27 mouse cellular contexts compared by ENCODE assay signal in the genomic region with DNA sequence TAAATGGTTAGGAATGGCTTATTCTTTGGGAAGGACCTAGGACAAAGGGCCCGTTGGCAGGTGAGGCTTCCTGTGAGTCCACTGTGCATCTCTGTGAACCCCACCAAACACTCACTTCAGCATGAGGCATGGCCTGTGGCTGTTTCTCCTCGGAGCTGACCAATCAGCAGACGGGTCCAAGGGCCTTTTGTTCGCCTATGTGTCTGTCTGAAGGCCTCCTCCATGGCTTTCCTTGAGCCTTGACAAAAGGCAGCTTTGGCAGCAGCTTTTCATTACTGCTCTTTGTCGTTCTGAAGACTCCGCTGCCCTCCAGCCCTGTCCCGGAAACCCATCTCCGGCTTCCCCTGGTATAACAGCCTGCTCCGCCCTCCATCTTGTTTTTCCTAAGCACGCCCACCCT. TPM values are rescaled to one million over a fixed set of nuclear protein-coding genes. Genes with fewer than 3 reads are reported as not detected.
DNase-seq lines count a peak whose midpoint lies in the region; ATAC-seq and TF ChIP-seq lines count a peak whose summit lies in the region.
"Had no signal": no experiment of that assay in that cellular context is flagged by ENCODE, and none has a peak within 500 bp of the region (broad histone marks: within the 10 kb centered on the region; RNA-seq: fewer than 3 reads in every experiment).

No protein-coding gene starts in this region.

- no peaks in the 10 kb centered on the region for H3K79me2 ChIP-seq in heart, adult 2 months (replicated peaks; ENCODE audit: control insufficient read depth, insufficient read depth, low read length)

- H3K4me2 ChIP-seq in forebrain, embryonic 16.5 days (ENCODE audit: low read length) = no peak overlapping the region
- no peak overlapping the region for H3K4me2 ChIP-seq in heart, postnatal 0 days (ENCODE audit: low read depth, low read length)
- no peak overlapping the region for H3K4me2 ChIP-seq in midbrain, embryonic 13.5 days (replicated peaks)
- H3K4me2 ChIP-seq: embryonic facial prominence, embryonic 15.5 days; heart, embryonic 13.5 days had no signal

- TF ChIP-seq CTCF in heart, postnatal 0 days (IDR thresholded peaks at IDR 0.05; ENCODE audit: low read depth) = no peak
- TF ChIP-seq CTCF in heart, adult 2 months (IDR thresholded peaks at IDR 0.05) = no peak

- TF ChIP-seq EP300 in heart, postnatal 0 days (IDR thresholded peaks at IDR 0.05; ENCODE audit: low read depth) = no peak
- TF ChIP-seq EP300 in heart, adult 2 months (IDR thresholded peaks at IDR 0.05; ENCODE audit: insufficient read depth, low read depth, low read length) = no peak

- no peak for TF ChIP-seq POLR2A in heart, adult 2 months (IDR thresholded peaks at IDR 0.05; ENCODE audit: insufficient read depth, low read depth, low read length)

- no peak overlapping the region for H3K9ac ChIP-seq in forebrain, embryonic 16.5 days (replicated peaks; ENCODE audit: low read depth, low read length)
- H3K9ac ChIP-seq in heart, postnatal 0 days (replicated peaks; ENCODE audit: low read depth, low read length) = no peak overlapping the region
- H3K9ac ChIP-seq in midbrain, embryonic 13.5 days (replicated peaks) = no peak overlapping the region
- no peak overlapping the region for H3K9ac ChIP-seq in heart, adult 2 months (ENCODE audit: low read depth, low read length)
- H3K9ac ChIP-seq: embryonic facial prominence, embryonic 15.5 days; heart, embryonic 13.5 days had no signal

- H3K27me3 ChIP-seq in forebrain, embryonic 10.5 days (ENCODE audit: poor library complexity, severe bottlenecking) = no peaks in the 10 kb centered on the region
- H3K27me3 ChIP-seq in forebrain, embryonic 16.5 days (replicated peaks; ENCODE audit: control insufficient read depth, insufficient read depth, low read length) = no peaks in the 10 kb centered on the region
- H3K27me3 ChIP-seq in heart, postnatal 0 days (ENCODE audit: control insufficient read depth, insufficient read depth, low read length) = no peaks in the 10 kb centered on the region
- H3K27me3 ChIP-seq in midbrain, embryonic 10.5 days (ENCODE audit: low read depth, poor library complexity, severe bottlenecking) = no peaks in the 10 kb centered on the region
- H3K27me3 ChIP-seq in midbrain, embryonic 13.5 days = no peaks in the 10 kb centered on the region
- no peaks in the 10 kb centered on the region for H3K27me3 ChIP-seq in heart, adult 2 months (ENCODE audit: control insufficient read depth, insufficient read depth, low read length)
- H3K27me3 ChIP-seq: embryonic facial prominence, embryonic 15.5 days; heart, embryonic 13.5 days; Patski had no signal

- WGBS in forebrain, embryonic 10.5 days = 47% methylated on average over 10 of the region's 10 CpGs
- 43% methylated on average over 10 of the region's 10 CpGs for WGBS in forebrain, embryonic 16.5 days
- 85% methylated on average over 10 of the region's 10 CpGs for WGBS in heart, postnatal 0 days
- WGBS in midbrain, embryonic 10.5 days = 53% methylated on average over 10 of the region's 10 CpGs
- 40% methylated on average over 10 of the region's 10 CpGs for WGBS in midbrain, embryonic 13.5 days
- 84% methylated on average over 10 of the region's 10 CpGs for WGBS in heart, adult 2 months

- ATAC-seq in forebrain, embryonic 16.5 days = no peak
- no peak for ATAC-seq in heart, postnatal 0 days (ENCODE audit: insufficient read depth, low read depth)
- ATAC-seq in midbrain, embryonic 13.5 days = no peak
- ATAC-seq: CD4-positive, CD25-positive, alpha-beta regulatory T cell, adult 4 months; intestine, embryonic 16.5 days; Patski had no signal

- H3K27ac ChIP-seq in forebrain, embryonic 10.5 days = peak overlapping the region; percentile 62
- H3K27ac ChIP-seq in forebrain, embryonic 16.5 days (ENCODE audit: low read length) = no peak overlapping the region
- no peak overlapping the region for H3K27ac ChIP-seq in heart, postnatal 0 days (ENCODE audit: low read depth)
- H3K27ac ChIP-seq in midbrain, embryonic 10.5 days (replicated peaks) = peak overlapping the region; percentile 57
- no peak overlapping the region for H3K27ac ChIP-seq in midbrain, embryonic 13.5 days
- H3K27ac ChIP-seq in heart, adult 2 months = no peak overlapping the region
- H3K27ac ChIP-seq: embryonic facial prominence, embryonic 15.5 days; gastrocnemius, adult 2 months; heart, embryonic 13.5 days had no signal

- no peak overlapping the region for H3K4me3 ChIP-seq in forebrain, embryonic 10.5 days
- no peak overlapping the region for H3K4me3 ChIP-seq in forebrain, embryonic 16.5 days (replicated peaks; ENCODE audit: low read length)
- H3K4me3 ChIP-seq in heart, postnatal 0 days (ENCODE audit: low read depth, low read length) = no peak overlapping the region
- H3K4me3 ChIP-seq in midbrain, embryonic 10.5 days = no peak overlapping the region
- no peak overlapping the region for H3K4me3 ChIP-seq in midbrain, embryonic 13.5 days (replicated peaks)
- no peak overlapping the region for H3K4me3 ChIP-seq in heart, adult 2 months
- H3K4me3 ChIP-seq: embryonic facial prominence, embryonic 15.5 days; erythroblast, embryonic 14.5 days; gastrocnemius, adult 2 months; heart, embryonic 13.5 days had no signal

- H3K36me3 ChIP-seq in forebrain, embryonic 10.5 days (replicated peaks) = peaks cover 80% of the 10 kb centered on the region
- H3K36me3 ChIP-seq in forebrain, embryonic 16.5 days (ENCODE audit: control insufficient read depth, insufficient read depth) = peaks cover 5% of the 10 kb centered on the region; the same call in 1 of the 2 replicates
- H3K36me3 ChIP-seq in heart, postnatal 0 days (replicated peaks; ENCODE audit: control insufficient read depth, insufficient read depth, low read length) = no peaks in the 10 kb centered on the region
- H3K36me3 ChIP-seq in midbrain, embryonic 10.5 days = peaks cover 72% of the 10 kb centered on the region
- H3K36me3 ChIP-seq in midbrain, embryonic 13.5 days = peaks cover 8% of the 10 kb centered on the region
- no peaks in the 10 kb centered on the region for H3K36me3 ChIP-seq in heart, adult 2 months (ENCODE audit: control insufficient read depth, insufficient read depth, low read length)

- peaks cover 64% of the 10 kb centered on the region for H3K4me1 ChIP-seq in forebrain, embryonic 10.5 days
- peaks cover 13% of the 10 kb centered on the region for H3K4me1 ChIP-seq in forebrain, embryonic 16.5 days (replicated peaks; ENCODE audit: control insufficient read depth, insufficient read depth, low read length)
- H3K4me1 ChIP-seq in heart, postnatal 0 days (ENCODE audit: control insufficient read depth, insufficient read depth) = peaks cover 11% of the 10 kb centered on the region; the same call in 1 of the 2 replicates
- peaks cover 44% of the 10 kb centered on the region for H3K4me1 ChIP-seq in midbrain, embryonic 10.5 days
- peaks cover 20% of the 10 kb centered on the region for H3K4me1 ChIP-seq in midbrain, embryonic 13.5 days (replicated peaks)
- H3K4me1 ChIP-seq in heart, adult 2 months (ENCODE audit: control insufficient read depth, insufficient read depth, low read length) = no peaks in the 10 kb centered on the region

- intact Hi-C loops in heart, postnatal 36 days (cut with DNase I) = no loop called here
- intact Hi-C loops in heart, adult 2 months (cut with DNase I) = no loop called here

- DNase-seq in forebrain, embryonic 10.5 days (ENCODE audit: extremely low spot score, low spot score) = no peak
- DNase-seq in heart, postnatal 0 days (ENCODE audit: low spot score) = peak; percentile 3
- DNase-seq in heart, postnatal 36 days = no peak
- DNase-seq in midbrain, embryonic 10.5 days (ENCODE audit: low spot score) = peak; percentile 42
- DNase-seq in R1 (ENCODE audit: low read depth, low spot score) = peak; percentile 67
- DNase-seq in heart, adult 2 months = no peak
- DNase-seq: adrenal gland, postnatal 10 days; B cell, adult 2 months; cerebellum, adult 11 months; cerebellum, adult 8-10 months; cerebellum, postnatal 14 days; embryo, embryonic 11 days; gastrocnemius, adult 2 months; gastrocnemius, postnatal 25 days; heart, postnatal 10 days; kidney, adult 2 months had no signal

- H3K9me3 ChIP-seq in forebrain, embryonic 10.5 days = no peaks in the 10 kb centered on the region
- H3K9me3 ChIP-seq in forebrain, embryonic 16.5 days (ENCODE audit: control insufficient read depth, low read length) = no peaks in the 10 kb centered on the region
- H3K9me3 ChIP-seq in heart, postnatal 0 days (replicated peaks; ENCODE audit: control insufficient read depth, low read length) = no peaks in the 10 kb centered on the region
- no peaks in the 10 kb centered on the region for H3K9me3 ChIP-seq in midbrain, embryonic 10.5 days (replicated peaks)
- no peaks in the 10 kb centered on the region for H3K9me3 ChIP-seq in midbrain, embryonic 13.5 days
- H3K9me3 ChIP-seq: embryonic facial prominence, embryonic 15.5 days; heart, embryonic 13.5 days had no signal

RNA-seq across cellular contexts. Expression of gene Hunk, which starts 54.8 kb away (rescaled TPM):
- 13.7 and 14.9 TPM in 2 replicates for polyA plus RNA-seq in forebrain, embryonic 10.5 days (2016; fragmentation: Nextera tagmentation; extraction: Ambion mirVana)
- 11.2 and 11.5 TPM in 2 replicates for polyA plus RNA-seq in forebrain, embryonic 16.5 days (2015; fragmentation: Nextera tagmentation; extraction: Ambion mirVana)
- total RNA-seq in heart, postnatal 0 days (2014; rRNA removed; ENCODE audit: low replicate concordance) = 3.3 and 7.7 TPM in 2 replicates
- 1.4 and 1.6 TPM in 2 replicates for polyA plus RNA-seq in heart, postnatal 0 days (2015; fragmentation: Nextera tagmentation; extraction: Ambion mirVana)
- under 1 TPM; 0.57 to 0.67 TPM for total RNA-seq in heart, postnatal 36 days (2021)
- polyA plus RNA-seq in midbrain, embryonic 10.5 days (2016; fragmentation: Nextera tagmentation; extraction: Ambion mirVana) = 11.8 and 11.9 TPM in 2 replicates
- 6.5 and 8.5 TPM in 2 replicates for polyA plus RNA-seq in midbrain, embryonic 13.5 days (2015; fragmentation: Nextera tagmentation; extraction: Ambion mirVana)
- total RNA-seq in heart, adult 2 months (2021) = under 1 TPM; 0.44 to 0.59 TPM
- 0.53 and 0.59 TPM in 2 replicates for polyA plus RNA-seq in heart, adult 2 months (2012; rRNA removed)
- total RNA-seq: common myeloid progenitor, adult 5-6 weeks; granulocyte monocyte progenitor cell, adult 5-6 weeks; hematopoietic stem cell, adult 5-6 weeks had no signal
- polyA plus RNA-seq: CD4-positive, CD25-positive, alpha-beta regulatory T cell, adult 4 months; erythroblast, embryonic 14.5 days had no signal

Comparison
In these comparisons a context has a peak if more than half of its experiments do, and no peak if none do; other contexts are left out.
1. DNase-seq: peak in heart, postnatal 0 days (single experiment), midbrain, embryonic 10.5 days (single experiment) and R1 (single experiment); none in forebrain, embryonic 10.5 days (single experiment), heart, postnatal 36 days (0 of 2) and heart, adult 2 months (0 of 2).
2. H3K27ac ChIP-seq: peak in forebrain, embryonic 10.5 days (single experiment) and midbrain, embryonic 10.5 days (single experiment); none in forebrain, embryonic 16.5 days (single experiment), heart, postnatal 0 days (single experiment), midbrain, embryonic 13.5 days (single experiment) and heart, adult 2 months (single experiment).